14 mouse cellular contexts compared by ENCODE assay signal in genomic region chr19:3706258-3706657, GRCm38 (mm10). TPM values are rescaled to one million over a fixed set of nuclear protein-coding genes. Genes with fewer than 3 reads are reported as not detected.
A peak's percentile ranks its signal among the peaks of the same experiment; 100 is the strongest.
DNase-seq lines count a peak whose midpoint lies in the region; TF ChIP-seq lines count a peak whose summit lies in the region.
"Had no signal": no experiment of that assay in that cellular context is flagged by ENCODE, and none has a peak within 500 bp of the region (broad histone marks: within the 10 kb centered on the region; RNA-seq: fewer than 3 reads in every experiment).

No protein-coding gene starts in this region.

- no peak for TF ChIP-seq EP300 in heart, adult 2 months (IDR thresholded peaks at IDR 0.05; ENCODE audit: insufficient read depth, low read depth, low read length)

- peaks cover 2% of the 10 kb centered on the region for H3K4me1 ChIP-seq in heart, adult 2 months (ENCODE audit: control insufficient read depth, insufficient read depth, low read length)
- H3K4me1 ChIP-seq in heart, embryonic 10.5 days, result peaks cover 16% of the 10 kb centered on the region
- H3K4me1 ChIP-seq in E14TG2a.4 (replicated peaks; ENCODE audit: low read depth, low read length), result peaks cover 44% of the 10 kb centered on the region

- no peak overlapping the region for H3K9ac ChIP-seq in heart, adult 2 months (ENCODE audit: low read depth, low read length)
- H3K9ac ChIP-seq: heart, embryonic 12.5 days; hindbrain, embryonic 12.5 days; neural tube, embryonic 12.5 days had no signal

- DNase-seq in heart, adult 2 months, result no peak
- DNase-seq in heart, embryonic 10.5 days (ENCODE audit: low spot score), result no peak
- DNase-seq in lung, postnatal 36 days, result peak; percentile 65
- DNase-seq in lung, postnatal 14 days, result no peak
- peak; percentile 62 for DNase-seq in naive thymus-derived CD4-positive, alpha-beta T cell, adult 2 months (ENCODE audit: low read depth)
- no peak for DNase-seq in c-Kit-positive CD71-positive TER-119-positive erythroid progenitor cells, embryonic 14.5 days (ENCODE audit: low spot score)
- DNase-seq in left cerebral cortex, postnatal 4 days, result no peak
- DNase-seq: adrenal gland, adult 2 months; layer of hippocampus, postnatal 36 days had no signal

- intact Hi-C loops in heart, adult 2 months (cut with DNase I), result no loop called here
- intact Hi-C loops in left cerebral cortex, postnatal 4 days (cut with DNase I), result loop anchor here (10.0 kb wide), 1 partner anchor 121 kb away; no protein-coding TSS in a partner anchor

- no peaks in the 10 kb centered on the region for H3K36me3 ChIP-seq in heart, adult 2 months (ENCODE audit: control insufficient read depth, insufficient read depth, low read length)
- H3K36me3 ChIP-seq in heart, embryonic 10.5 days, result peaks cover under 1% of the 10 kb centered on the region; the same call in 1 of the 2 replicates
- H3K36me3 ChIP-seq in E14TG2a.4 (ENCODE audit: insufficient read depth, low read length), result peaks cover 11% of the 10 kb centered on the region
- H3K36me3 ChIP-seq: heart, embryonic 12.5 days; hindbrain, embryonic 12.5 days had no signal

- TF ChIP-seq POLR2A in heart, adult 2 months (IDR thresholded peaks at IDR 0.05; ENCODE audit: insufficient read depth, low read depth, low read length), result no peak

- peak; percentile 59 for TF ChIP-seq CTCF in heart, adult 2 months (IDR thresholded peaks at IDR 0.05)
- TF ChIP-seq CTCF in E14TG2a.4 (conservative IDR thresholded peaks at IDR 0.05; ENCODE audit: low read length), result 0 out of 2 replicates have a peak, but pooled peaks have one; percentile 21

- no peak overlapping the region for H3K27ac ChIP-seq in heart, adult 2 months
- H3K27ac ChIP-seq in heart, embryonic 10.5 days, result no peak overlapping the region
- H3K27ac ChIP-seq: hindbrain, embryonic 12.5 days; midbrain, embryonic 10.5 days; neural tube, embryonic 12.5 days had no signal

- H3K4me3 ChIP-seq in heart, adult 2 months, result no peak overlapping the region
- H3K4me3 ChIP-seq in heart, embryonic 10.5 days, result no peak overlapping the region
- 0 out of 2 replicates have a peak overlapping the region, but pooled peaks have one; percentile 98 for H3K4me3 ChIP-seq in E14TG2a.4 (replicated peaks; ENCODE audit: low read length)
- H3K4me3 ChIP-seq: heart, embryonic 12.5 days; hindbrain, embryonic 12.5 days; midbrain, embryonic 10.5 days; neural tube, embryonic 12.5 days had no signal

- 76% methylated on average over 1 of the region's 1 CpGs for WGBS in heart, adult 2 months
- WGBS in heart, embryonic 10.5 days, result 38% methylated on average over 1 of the region's 1 CpGs

- H3K79me2 ChIP-seq in heart, adult 2 months (replicated peaks; ENCODE audit: control insufficient read depth, insufficient read depth, low read length), result no peaks in the 10 kb centered on the region

- H3K9me3 ChIP-seq in heart, embryonic 10.5 days, result no peaks in the 10 kb centered on the region
- H3K9me3 ChIP-seq in E14TG2a.4 (ENCODE audit: low read length), result no peaks in the 10 kb centered on the region
- H3K9me3 ChIP-seq: heart, embryonic 12.5 days; hindbrain, embryonic 12.5 days; midbrain, embryonic 10.5 days; neural tube, embryonic 12.5 days had no signal

- no peaks in the 10 kb centered on the region for H3K27me3 ChIP-seq in heart, adult 2 months (ENCODE audit: control insufficient read depth, insufficient read depth, low read length)
- no peaks in the 10 kb centered on the region for H3K27me3 ChIP-seq in heart, embryonic 10.5 days (ENCODE audit: insufficient read depth, poor library complexity, severe bottlenecking)
- no peaks in the 10 kb centered on the region for H3K27me3 ChIP-seq in E14TG2a.4 (ENCODE audit: insufficient read depth, low read length)
- H3K27me3 ChIP-seq: heart, embryonic 12.5 days; hindbrain, embryonic 12.5 days; neural tube, embryonic 12.5 days had no signal

RNA-seq across cellular contexts. Expression of gene 1810055G02Rik, which starts 1.8 kb away (rescaled TPM):
- 1 to 10 TPM; 8.1 to 8.3 TPM for total RNA-seq in heart, adult 2 months (2021)
- polyA plus RNA-seq in heart, adult 2 months (2012; rRNA removed), result 17.9 and 23.3 TPM in 2 replicates
- polyA plus RNA-seq in heart, embryonic 10.5 days (2016; fragmentation: Nextera tagmentation; extraction: Ambion mirVana), result 34.5 and 38.8 TPM in 2 replicates
- total RNA-seq in left cerebral cortex, postnatal 4 days (2021), result 10 to 100 TPM; 38.8 to 40.6 TPM

RNA-seq across cellular contexts. Expression of gene Lrp5, which starts 19.9 kb away (rescaled TPM):
- total RNA-seq in heart, adult 2 months (2021), result 10 to 100 TPM; 52.2 to 56.5 TPM
- polyA plus RNA-seq in heart, adult 2 months (2012; rRNA removed), result 35.0 and 36.3 TPM in 2 replicates
- 4.1 and 5.2 TPM in 2 replicates for polyA plus RNA-seq in heart, embryonic 10.5 days (2016; fragmentation: Nextera tagmentation; extraction: Ambion mirVana)
- total RNA-seq in left cerebral cortex, postnatal 4 days (2021), result 10 to 100 TPM; 11.9 to 13.2 TPM

Comparison
In these comparisons a context has a peak if more than half of its experiments do, and no peak if none do; other contexts are left out.
1. DNase-seq: peak in lung, postnatal 36 days (single experiment) and naive thymus-derived CD4-positive, alpha-beta T cell, adult 2 months (single experiment); none in heart, adult 2 months (0 of 2), heart, embryonic 10.5 days (single experiment), lung, postnatal 14 days (single experiment), c-Kit-positive CD71-positive TER-119-positive erythroid progenitor cells, embryonic 14.5 days (single experiment) and left cerebral cortex, postnatal 4 days (single experiment).
2. RNA of gene 1810055G02Rik, which starts 1.8 kb away (total RNA-seq): 38.8 to 40.6 TPM in left cerebral cortex, postnatal 4 days; 8.1 to 8.3 TPM in heart, adult 2 months; every median in the first group is over 4 times any median in the second.